Comparison of ENCODE assay signal across 14 mouse cellular contexts in the genomic region with DNA sequence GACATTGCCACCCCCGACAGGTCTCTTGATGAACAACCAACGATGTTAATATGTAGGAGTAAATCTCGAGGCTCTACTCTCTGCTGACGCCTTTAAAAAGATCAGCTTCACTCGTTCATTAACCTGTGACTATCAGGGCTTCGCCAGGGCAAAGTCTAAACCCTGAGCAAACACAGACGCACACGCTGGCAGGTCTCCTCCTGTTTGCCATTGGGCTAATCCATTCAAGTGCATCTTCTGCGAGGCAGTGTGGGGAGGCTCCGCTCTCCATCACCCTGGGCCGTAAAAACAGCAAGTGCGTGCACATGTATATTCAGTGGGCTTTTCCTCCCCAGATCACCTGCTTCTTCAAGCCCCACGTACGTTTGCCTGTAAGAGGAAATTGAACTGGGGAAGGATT.
DNase-seq lines count a peak whose midpoint lies in the region; ATAC-seq and TF ChIP-seq lines count a peak whose summit lies in the region.
"Had no signal": no experiment of that assay in that cellular context is flagged by ENCODE, and none has a peak within 500 bp of the region (broad histone marks: within the 10 kb centered on the region; RNA-seq: fewer than 3 reads in every experiment).

No protein-coding gene starts in this region.

- peak; percentile 96 for ATAC-seq in intestine, embryonic 15.5 days
- ATAC-seq in stomach, embryonic 14.5 days (ENCODE audit: insufficient number of reproducible peaks, insufficient read depth, low FRiP score, low read depth): peak; percentile 65; the same call in 1 of the 2 replicates
- no peak for ATAC-seq in lung, postnatal 0 days

- H3K4me2 ChIP-seq in intestine, embryonic 15.5 days (replicated peaks): no peak overlapping the region
- H3K4me2 ChIP-seq in stomach, embryonic 14.5 days (replicated peaks; ENCODE audit: low read depth, low read length): no peak overlapping the region
- H3K4me2 ChIP-seq in lung, postnatal 0 days (replicated peaks; ENCODE audit: low read depth, low read length): no peak overlapping the region
- H3K4me2 ChIP-seq: heart, embryonic 13.5 days; neural tube, embryonic 15.5 days; stomach, embryonic 15.5 days had no signal

- H3K4me3 ChIP-seq in intestine, embryonic 15.5 days (replicated peaks): no peak overlapping the region
- H3K4me3 ChIP-seq in stomach, embryonic 14.5 days (ENCODE audit: low read depth, low read length): no peak overlapping the region
- H3K4me3 ChIP-seq in lung, postnatal 0 days (ENCODE audit: low read depth, low read length): no peak overlapping the region
- H3K4me3 ChIP-seq: heart, embryonic 13.5 days; neural tube, embryonic 15.5 days; stomach, embryonic 15.5 days had no signal

- no peak for TF ChIP-seq CTCF in lung, postnatal 0 days (IDR thresholded peaks at IDR 0.05)

- WGBS in intestine, embryonic 15.5 days: 28% methylated on average over 14 of the region's 14 CpGs
- 28% methylated on average over 14 of the region's 14 CpGs for WGBS in large intestine, adult 2 months
- WGBS in stomach, embryonic 14.5 days: 34% methylated on average over 14 of the region's 14 CpGs
- WGBS in lung, postnatal 0 days: 49% methylated on average over 14 of the region's 14 CpGs

- DNase-seq in kidney, adult 9 months: peak; percentile 37
- DNase-seq in large intestine, adult 2 months (ENCODE audit: low read depth, low spot score): peak; percentile 24
- DNase-seq in lung, postnatal 0 days (ENCODE audit: low spot score): no peak
- no peak for DNase-seq in urinary bladder, postnatal 25 days (ENCODE audit: low spot score)
- DNase-seq in lung, adult 18-20 months: no peak
- DNase-seq: cerebellum, adult 9-10 months; layer of hippocampus, postnatal 36 days; left cerebral cortex, postnatal 4 days; thymus, postnatal 14 days had no signal

- no peaks in the 10 kb centered on the region for H3K9me3 ChIP-seq in intestine, embryonic 15.5 days
- H3K9me3 ChIP-seq in stomach, embryonic 14.5 days (ENCODE audit: control insufficient read depth, low read depth, low read length): no peaks in the 10 kb centered on the region
- H3K9me3 ChIP-seq in lung, postnatal 0 days (ENCODE audit: low read length): no peaks in the 10 kb centered on the region
- H3K9me3 ChIP-seq: heart, embryonic 13.5 days; neural tube, embryonic 15.5 days; stomach, embryonic 15.5 days had no signal

- no peak overlapping the region for H3K9ac ChIP-seq in intestine, embryonic 15.5 days
- no peak overlapping the region for H3K9ac ChIP-seq in stomach, embryonic 14.5 days (replicated peaks; ENCODE audit: low read depth, low read length)
- H3K9ac ChIP-seq in lung, postnatal 0 days (replicated peaks; ENCODE audit: low read depth): no peak overlapping the region
- H3K9ac ChIP-seq: heart, embryonic 13.5 days; neural tube, embryonic 15.5 days; stomach, embryonic 15.5 days had no signal

- no peaks in the 10 kb centered on the region for H3K27me3 ChIP-seq in intestine, embryonic 15.5 days (replicated peaks)
- H3K27me3 ChIP-seq in stomach, embryonic 14.5 days (ENCODE audit: control insufficient read depth, insufficient read depth, low read length): no peaks in the 10 kb centered on the region
- H3K27me3 ChIP-seq in lung, postnatal 0 days (replicated peaks; ENCODE audit: insufficient read depth, low read length): no peaks in the 10 kb centered on the region
- H3K27me3 ChIP-seq: heart, embryonic 13.5 days; stomach, embryonic 15.5 days had no signal

- no peaks in the 10 kb centered on the region for H3K36me3 ChIP-seq in intestine, embryonic 15.5 days
- H3K36me3 ChIP-seq in stomach, embryonic 14.5 days (ENCODE audit: control insufficient read depth, insufficient read depth, low read length): no peaks in the 10 kb centered on the region
- no peaks in the 10 kb centered on the region for H3K36me3 ChIP-seq in lung, postnatal 0 days (ENCODE audit: insufficient read depth, low read length)
- H3K36me3 ChIP-seq: neural tube, embryonic 15.5 days; stomach, embryonic 15.5 days had no signal

- TF ChIP-seq EP300 in lung, postnatal 0 days (IDR thresholded peaks at IDR 0.05): no peak

- no peak overlapping the region for H3K27ac ChIP-seq in intestine, embryonic 15.5 days
- H3K27ac ChIP-seq in stomach, embryonic 14.5 days (ENCODE audit: low read length): no peak overlapping the region
- H3K27ac ChIP-seq in lung, postnatal 0 days (ENCODE audit: low read length): no peak overlapping the region
- H3K27ac ChIP-seq: heart, embryonic 13.5 days; neural tube, embryonic 15.5 days; stomach, embryonic 15.5 days had no signal

- peaks cover 6% of the 10 kb centered on the region; the same call in 1 of the 2 replicates for H3K4me1 ChIP-seq in intestine, embryonic 15.5 days (replicated peaks)
- no peaks in the 10 kb centered on the region for H3K4me1 ChIP-seq in stomach, embryonic 14.5 days (ENCODE audit: control insufficient read depth, insufficient read depth, low read length)
- H3K4me1 ChIP-seq in lung, postnatal 0 days (ENCODE audit: insufficient read depth, low read depth, low read length): no peaks in the 10 kb centered on the region
- H3K4me1 ChIP-seq: heart, embryonic 13.5 days; stomach, embryonic 15.5 days had no signal

Comparison
In these comparisons a context has a peak if more than half of its experiments do, and no peak if none do; other contexts are left out.
1. DNase-seq: peak in kidney, adult 9 months (single experiment) and large intestine, adult 2 months (single experiment); none in lung, postnatal 0 days (single experiment), urinary bladder, postnatal 25 days (single experiment) and lung, adult 18-20 months (0 of 2).